Mouse (Mus musculus): Measurements from ENCODE around the gene Ush2a.

Gene Ush2a

DNA sequence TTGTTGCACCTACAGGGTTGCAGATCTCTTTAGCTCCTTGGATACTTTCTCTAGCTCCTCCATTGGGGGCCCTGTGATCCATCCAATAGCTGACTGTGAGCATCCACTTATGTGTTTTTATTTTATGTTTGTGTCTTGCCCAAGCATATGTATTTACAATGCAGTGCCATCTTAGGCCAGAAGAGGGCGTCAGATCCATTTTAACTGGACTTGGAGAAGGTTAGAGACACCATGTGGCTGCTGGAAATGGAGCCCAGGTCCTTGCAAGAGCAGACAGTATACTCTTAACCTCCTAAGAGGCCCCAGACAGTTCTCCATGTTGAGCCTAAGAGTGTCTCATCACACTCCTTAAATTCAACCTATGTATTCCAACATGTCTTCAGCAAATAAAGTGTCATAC, 281.5 kb downstream of the Ush2a start:
- no peak for DNase-seq (ENCODE audit: low read depth)

DNA sequence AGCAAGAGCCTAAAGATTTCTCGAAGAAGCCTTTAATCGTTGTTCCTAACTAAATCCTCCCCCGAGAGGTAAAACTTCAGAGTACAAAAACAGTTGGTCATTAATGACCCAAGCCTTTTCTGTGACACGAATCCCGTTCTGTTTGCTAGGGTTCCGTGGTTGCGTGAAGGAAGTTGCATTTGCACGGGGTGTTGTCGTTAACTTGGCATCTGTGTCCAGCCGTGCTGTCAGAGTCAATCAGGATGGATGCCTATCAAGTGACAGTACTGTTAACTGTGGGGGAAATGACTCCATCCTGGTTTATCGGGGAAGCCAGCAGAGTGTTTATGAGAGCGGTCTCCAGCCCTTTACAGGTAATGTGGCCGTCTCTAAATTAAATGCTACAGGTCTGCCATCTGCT, 287.9 kb downstream of the Ush2a start:
- no peak for DNase-seq (ENCODE audit: low read depth)

DNA sequence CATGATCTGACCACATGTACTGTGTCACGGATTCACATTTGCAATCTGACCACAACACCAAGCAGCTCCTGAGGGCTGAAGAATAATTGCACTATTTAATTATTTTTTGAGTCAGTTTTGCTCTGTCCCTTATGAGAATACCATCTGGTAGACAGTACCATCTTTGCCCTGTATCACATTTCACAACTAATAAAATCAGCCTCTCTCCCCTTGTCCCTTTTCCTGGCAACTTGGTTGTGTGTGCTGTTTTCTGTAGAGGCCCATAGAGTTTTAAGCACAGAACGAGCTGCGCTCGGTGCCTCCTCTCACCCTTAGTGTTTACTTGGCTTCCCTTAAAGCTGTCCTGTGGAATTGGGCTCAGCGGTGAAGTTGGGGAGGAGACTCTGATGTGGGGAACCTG, 290.0 kb downstream of the Ush2a start:
- no peak for DNase-seq (ENCODE audit: low read depth)

DNA sequence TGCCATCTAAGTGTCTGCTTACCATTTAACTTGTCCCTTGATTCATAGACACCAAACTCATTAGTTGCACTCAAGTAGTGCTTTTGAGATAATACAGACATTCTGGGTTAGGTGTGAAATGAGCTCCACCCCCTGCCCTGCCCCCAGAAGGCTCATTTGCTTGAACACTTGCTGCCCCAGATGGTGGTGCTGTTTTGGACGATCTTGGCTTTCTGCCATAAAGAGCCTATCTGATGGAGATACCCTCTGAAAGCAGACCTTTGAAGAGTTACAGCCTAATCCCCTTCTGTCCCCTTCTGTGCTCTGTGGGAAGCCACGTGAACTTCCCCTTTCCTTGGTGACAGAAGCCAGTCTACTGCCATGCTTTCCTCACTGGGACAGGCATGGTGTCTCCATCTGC, 297.1 kb downstream of the Ush2a start:
- no peak for DNase-seq (ENCODE audit: low read depth)

DNA sequence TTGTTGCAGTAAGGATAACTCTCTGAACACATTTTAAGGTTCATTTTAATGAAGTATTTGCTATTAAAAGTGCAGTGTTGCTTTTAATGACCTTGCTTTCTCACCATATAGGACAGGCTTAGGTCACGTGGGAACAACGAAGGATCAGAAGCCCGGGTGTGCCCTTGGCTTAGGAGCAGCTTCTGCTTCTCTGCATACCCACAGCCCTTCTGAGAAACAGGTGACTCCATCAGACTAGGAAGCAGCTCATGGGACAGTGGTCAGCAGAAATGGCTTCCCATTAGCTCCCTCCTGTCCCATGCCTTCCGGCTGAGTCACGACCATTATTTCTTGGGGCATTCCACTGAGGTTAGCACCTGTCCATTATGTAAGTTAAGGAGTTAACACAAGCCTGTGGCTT, 304.4 kb downstream of the Ush2a start:
- DNase-seq (ENCODE audit: low read depth) = no peak

DNA sequence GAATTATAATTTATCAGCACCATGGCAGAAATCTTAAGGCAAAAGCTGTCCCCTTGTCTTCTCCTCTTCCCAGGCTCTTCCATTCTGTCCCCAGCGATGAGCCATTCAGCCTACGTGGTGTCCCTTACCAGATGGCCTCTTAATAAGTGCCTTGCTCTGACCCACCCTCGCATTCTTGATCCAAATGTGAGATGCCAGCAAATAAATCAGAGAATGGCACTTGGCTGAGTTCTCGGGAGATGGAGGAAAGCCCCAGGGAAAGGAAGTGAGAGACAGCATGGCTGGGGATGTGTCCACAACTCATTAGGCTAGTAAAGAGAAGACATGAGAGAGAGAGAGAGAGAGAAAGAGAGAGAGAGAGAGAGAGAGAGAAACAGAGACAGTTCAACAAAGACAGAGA, 305.7 kb downstream of the Ush2a start:
- DNase-seq (ENCODE audit: low read depth) = no peak

DNA sequence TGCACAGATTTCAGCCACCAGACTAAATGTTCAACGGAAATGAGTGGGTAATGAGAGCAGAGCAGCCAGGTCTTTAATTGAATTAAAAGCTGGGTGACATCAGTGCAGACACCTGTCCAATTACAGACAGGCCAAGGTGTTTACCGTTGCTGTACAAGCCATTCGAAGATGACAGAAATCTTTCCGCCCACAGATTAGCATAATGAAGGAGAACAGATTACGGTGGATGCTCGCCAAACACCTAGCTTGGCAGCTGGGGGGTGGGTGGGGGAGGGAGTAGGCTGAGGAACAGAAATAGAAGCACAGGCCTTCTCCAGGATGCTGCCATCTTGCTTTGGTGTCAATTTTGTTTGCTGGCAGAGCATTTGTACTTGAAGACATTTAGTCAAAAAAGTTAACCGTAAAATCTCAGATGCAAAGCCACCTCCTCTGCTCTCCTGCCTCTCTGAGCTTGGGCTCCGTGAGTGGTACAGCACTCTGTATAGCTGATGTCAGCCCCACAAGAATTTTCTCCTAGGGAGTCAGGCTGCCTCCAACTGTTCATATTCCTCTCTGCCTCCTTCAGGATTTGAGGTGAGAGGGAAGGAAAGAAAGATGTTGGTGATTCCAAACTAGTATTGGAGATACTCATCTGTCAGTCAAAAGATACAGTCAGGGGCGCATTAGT, 306.6 kb downstream of the Ush2a start:
- no peak for DNase-seq (ENCODE audit: low read depth)

DNA sequence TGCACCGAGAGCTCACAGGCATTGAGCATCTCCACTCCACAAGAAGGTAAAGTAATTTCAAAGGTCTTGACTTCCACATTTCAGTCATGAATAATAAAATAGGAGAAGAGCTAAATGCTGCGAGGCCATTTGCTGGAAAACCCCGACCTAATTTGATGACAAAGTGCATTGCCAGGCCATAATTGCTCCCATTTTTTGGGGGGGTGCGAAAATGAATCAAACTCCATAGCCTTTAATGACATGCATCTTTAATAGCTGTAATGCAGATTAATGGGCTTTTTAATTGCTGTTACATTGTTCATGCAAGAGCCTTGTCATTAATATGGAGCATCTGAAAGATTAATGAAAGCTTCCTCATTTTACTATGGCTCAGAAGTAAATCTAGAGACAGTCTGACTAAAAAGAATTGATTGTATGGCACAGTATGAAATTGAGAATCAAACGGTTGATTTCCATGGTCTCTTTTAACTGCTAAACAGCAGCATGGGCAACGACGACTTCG, 314.5 kb downstream of the Ush2a start:
- no peak for DNase-seq (ENCODE audit: low read depth)

DNA sequence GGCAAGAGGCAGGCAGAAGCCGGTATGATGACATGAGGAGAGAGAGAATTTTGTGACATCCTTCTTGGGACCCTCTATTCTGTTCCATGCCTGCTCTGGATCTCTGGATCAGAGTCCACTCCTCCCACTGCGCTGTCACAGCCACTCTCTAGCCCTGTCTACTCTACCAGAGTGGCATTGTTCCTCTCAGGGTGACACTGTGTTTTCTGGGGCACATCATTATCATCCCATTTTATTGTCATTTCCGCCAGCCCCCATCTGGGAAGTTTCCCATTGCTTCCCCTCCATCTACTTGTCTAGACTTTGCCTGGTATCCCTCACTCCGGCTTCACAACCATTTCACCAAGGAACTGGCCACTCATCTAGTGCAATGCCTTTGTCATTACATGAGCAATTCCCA, 315.6 kb downstream of the Ush2a start:
- no peak for DNase-seq (ENCODE audit: low read depth)

DNA sequence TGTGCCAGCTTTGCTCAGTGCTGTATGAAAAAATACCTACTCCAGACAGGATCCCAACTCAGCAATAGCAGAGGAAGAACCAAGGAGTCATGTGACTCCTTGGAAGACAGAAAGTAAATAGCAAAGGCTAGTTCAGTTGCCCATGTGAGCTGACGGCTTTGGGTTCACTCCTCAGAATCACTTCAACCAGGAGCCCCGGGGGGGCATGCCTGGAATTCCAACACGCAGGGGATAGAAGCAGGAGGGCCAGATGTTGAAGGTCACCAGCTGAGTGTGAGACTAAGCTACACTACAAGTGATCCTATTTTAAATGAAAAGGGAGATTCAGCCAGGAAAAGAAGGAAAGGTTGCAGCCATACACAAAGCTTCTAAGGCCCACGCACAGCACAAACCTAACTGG, 319.3 kb downstream of the Ush2a start:
- DNase-seq (ENCODE audit: low read depth) = no peak

DNA sequence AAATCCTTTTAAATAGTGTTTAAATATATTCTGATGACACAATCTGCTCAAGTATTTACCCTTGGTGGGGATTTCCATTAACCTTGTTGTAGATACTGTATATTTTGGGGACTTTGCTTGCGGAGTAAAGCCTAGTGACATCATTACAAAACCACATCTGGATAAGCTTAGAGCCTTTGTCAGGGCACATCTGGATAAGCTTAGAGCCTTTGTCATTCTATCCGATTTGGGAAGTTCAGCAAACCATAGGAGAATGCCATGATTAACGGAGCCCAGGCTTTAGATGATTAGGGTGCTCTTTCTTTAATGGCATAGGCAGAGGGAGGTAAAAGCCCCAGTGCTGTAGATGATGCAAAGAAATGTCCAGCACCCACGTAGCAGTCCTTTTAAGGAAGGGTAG, 333.4 kb downstream of the Ush2a start:
- no peak for DNase-seq (ENCODE audit: low read depth)

DNA sequence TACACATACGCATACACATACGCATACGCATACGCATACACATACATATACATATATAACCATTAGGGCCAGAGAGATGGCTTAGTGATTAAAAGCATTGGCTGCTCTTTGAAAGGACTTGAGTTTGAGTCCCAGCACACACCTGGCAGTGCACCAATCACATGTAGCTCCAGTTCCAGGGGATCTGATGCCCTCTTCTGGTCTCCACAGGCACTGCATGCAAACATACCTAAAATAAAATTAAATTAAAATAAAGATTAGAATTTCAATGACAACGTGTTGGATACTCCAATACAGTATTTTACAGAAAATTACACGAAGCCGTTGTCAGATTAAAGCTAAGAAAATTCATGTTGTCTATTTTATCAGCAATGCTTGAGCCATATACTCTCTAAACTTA, 336.2 kb downstream of the Ush2a start:
- DNase-seq (ENCODE audit: low read depth) = no peak

DNA sequence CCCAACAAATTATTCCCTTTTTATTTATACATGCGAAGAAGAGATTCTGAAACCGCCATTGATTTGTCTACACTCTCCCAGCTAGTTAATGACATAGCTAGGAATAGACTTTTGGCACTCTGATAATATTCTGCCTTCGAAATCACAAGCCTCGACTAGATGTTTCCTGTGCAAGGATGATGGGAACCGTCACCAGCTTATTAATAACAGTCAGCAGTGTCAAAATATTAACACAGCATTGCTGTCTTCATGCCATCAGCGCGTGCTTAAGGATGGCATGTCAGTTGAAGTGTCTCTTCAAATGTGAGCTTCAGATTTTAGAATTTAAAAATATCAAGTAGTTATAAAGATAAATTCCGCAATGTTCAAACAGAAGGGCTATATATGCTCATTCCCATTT, 337.3 kb downstream of the Ush2a start:
- DNase-seq (ENCODE audit: low read depth) = no peak

DNA sequence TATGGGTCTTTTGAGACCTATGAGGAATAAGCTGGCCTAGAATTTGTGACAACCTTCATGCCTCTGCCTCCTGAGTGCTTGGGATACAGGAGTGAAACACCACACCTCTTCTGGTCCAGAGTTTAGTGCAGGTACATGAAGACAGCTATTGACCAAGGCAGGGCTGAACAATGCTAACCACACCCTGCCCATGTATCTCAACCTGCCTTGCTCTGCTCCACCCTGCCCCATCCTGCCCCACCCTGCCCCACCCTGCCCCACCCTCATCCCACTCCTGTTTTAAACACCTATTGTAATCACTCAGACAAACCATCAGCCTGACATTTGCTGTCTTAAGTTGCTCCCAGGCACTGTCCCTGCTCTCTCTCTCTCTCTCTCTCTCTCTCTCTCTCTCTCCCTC, 344.6 kb downstream of the Ush2a start:
- no peak for DNase-seq (ENCODE audit: low read depth)

DNA sequence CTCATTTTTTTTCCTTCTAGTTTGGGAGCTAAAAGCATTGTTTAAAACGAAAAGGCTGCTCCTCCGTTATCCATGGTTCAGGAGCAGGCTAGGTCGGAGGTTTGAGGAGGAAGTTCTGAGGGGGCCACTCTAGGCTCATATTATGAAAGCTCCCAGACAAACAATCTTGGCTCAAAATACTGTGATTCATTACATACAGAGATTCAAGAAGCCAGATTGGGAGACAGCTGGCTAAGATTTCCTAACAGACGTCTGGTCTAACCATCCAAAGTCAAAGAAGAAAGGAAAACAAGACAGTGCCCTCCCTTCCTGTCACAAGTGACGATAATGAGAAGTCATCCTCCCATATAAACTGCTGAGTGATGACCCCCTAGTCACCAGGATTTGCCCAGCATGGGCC, 354.7 kb downstream of the Ush2a start:
- no peak for DNase-seq (ENCODE audit: low read depth)

DNA sequence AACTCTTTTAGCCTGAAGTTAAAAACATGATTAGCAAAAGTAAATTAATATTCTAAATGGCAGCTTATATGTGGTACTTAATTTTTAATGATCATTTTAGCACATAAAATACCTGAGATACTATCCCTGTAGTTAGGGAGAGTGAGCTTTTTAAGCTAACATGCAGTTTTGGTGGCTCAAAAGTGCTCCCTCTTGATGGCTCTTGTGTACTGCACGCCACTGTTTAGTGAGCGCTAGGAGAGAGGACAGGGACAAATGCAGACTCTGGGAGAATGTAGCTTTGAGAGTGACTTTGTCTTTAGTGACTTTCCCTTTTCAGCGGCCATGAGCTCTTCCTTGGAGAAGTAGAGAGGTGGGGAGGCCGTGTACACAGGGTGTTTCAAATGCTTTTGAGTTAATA, 371.9 kb downstream of the Ush2a start:
- DNase-seq (ENCODE audit: low read depth) = no peak

DNA sequence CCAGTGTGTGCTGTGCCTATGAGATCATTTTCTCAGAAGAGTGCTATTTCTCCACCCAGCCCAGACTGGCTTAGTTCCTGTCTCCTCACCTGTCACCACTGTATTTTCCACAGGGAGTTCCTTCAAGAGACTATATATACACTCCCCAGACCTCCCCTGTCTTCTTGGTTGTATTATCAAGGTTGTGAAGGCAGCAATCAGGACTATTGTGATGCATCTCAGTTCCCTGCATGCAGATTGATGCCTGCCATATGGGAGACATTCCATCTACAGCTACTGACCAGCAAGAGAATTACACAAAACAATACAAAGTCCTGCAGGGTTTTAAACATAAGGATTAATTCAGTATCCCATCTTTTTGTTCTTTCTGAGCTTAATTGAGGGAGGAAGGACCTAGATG, 377.8 kb downstream of the Ush2a start:
- no peak for DNase-seq (ENCODE audit: low read depth)

DNA sequence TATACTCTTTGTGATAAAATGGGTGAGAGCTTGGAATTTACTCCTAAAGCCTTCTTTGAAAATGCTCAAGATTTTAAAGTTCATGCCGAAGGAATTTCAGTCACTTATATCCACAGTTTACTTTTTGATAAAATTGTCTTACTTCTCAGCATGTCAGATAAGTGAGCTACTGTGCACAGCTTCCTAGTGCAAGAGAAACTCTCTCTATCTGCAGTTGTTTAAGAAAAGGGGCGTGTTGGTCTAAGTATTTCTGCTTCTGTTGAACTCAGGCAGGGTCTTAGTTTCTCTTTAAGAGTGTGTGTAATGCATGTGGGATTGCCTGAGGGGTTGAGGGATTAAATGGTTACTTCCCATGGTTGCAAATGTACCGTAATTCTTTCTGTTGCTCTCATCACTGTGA, 381.3 kb downstream of the Ush2a start:
- DNase-seq (ENCODE audit: low read depth) = no peak

DNA sequence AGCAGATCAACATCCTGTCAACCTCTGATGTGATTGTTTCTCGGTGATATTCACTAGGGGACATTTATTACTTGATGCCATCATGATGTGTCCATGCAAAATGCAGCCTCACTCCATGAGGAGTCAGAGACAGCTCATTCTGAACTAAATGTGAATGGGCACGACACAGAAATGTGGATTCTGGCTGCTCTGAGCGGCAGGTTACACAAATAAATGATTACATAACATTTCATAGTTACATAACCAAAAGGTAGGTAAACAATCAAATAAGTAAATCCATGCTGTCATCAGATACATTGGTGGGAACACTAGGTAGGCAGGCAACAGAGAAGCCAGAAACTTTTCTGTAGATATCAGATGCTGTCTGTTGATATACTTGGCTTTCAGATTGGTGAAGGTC, 391.2 kb downstream of the Ush2a start:
- no peak for DNase-seq (ENCODE audit: low read depth)

DNA sequence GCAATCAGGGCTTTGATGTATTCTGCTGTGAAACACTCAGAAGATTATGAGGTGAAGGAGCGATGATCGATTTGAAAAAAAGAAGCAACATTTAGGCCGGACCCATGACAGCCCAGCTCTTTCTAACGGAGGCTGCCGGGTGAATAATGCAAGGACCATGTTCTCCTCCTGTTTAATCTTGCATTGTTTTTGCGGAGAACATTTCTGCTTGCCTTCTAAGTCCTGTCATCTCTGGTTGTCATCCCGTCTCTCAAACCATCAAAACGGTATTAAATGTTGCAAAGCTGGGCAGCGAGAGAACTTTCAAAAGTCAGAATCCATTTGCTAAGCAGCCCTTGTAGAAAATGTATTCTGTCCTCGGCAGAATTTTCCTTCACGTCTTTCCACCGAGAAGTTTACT, 394.3 kb downstream of the Ush2a start:
- no peak for DNase-seq (ENCODE audit: low read depth)

DNA sequence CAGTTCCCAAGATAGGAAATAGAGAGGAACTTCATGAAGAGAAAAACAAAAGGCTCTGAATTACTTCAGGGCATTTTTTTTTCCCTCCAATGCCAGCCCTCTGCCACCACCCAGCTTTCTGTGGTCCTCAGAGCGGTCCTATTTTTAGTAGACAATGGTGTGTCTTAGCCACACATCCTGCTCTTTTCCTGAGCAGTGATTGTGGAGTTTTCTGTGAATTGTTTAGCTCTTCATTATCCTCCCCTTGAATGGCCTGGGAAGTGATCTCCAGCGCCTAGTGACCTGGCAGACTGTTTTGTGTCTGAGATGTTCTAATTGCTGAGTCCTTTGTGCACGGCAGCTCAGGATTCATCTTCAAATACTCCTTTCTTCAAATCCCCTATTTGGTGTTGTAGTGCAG, 397.3 kb downstream of the Ush2a start:
- no peak for DNase-seq (ENCODE audit: low read depth)

DNA sequence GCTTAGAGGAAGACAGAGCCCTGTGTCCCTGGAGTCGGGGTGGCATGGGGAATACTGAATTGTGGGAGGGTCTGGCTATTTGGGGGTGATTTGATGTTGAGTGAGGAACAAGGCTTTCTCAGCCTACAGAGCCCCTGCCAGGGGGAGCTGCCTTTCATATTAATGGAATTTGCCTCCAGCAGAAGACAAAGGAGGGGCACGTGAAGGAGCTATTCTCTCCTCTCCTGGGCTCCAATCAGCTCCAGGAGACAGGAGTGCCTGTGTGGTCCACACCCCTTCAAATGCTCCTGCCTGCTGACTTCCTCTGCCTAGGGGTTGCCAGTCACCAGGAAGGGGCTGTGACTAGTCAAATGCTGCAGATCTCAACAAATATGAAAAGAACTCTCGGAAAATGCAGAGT, 398.5 kb downstream of the Ush2a start:
- DNase-seq (ENCODE audit: low read depth) = no peak

DNA sequence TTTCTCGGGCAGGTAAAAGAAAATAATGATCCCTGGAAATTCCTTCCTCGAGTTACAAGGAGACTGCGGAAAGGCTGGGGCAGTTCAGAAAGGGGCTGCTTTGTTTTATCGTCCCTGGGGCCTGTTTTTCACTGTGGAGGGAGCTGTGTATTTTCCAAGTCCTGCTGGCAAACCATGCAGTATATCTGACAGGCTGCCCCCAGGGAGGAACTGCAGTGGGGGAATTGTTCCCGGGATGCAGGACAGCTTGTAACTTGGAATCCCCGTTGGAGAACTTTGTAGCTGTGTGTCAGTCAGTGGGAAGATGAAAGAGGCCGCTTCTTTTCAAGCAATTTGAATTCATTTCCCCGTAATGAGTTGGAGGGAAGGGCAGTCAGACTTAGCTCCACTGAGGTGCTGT, 399.1 kb downstream of the Ush2a start:
- no peak for DNase-seq (ENCODE audit: low read depth)

DNA sequence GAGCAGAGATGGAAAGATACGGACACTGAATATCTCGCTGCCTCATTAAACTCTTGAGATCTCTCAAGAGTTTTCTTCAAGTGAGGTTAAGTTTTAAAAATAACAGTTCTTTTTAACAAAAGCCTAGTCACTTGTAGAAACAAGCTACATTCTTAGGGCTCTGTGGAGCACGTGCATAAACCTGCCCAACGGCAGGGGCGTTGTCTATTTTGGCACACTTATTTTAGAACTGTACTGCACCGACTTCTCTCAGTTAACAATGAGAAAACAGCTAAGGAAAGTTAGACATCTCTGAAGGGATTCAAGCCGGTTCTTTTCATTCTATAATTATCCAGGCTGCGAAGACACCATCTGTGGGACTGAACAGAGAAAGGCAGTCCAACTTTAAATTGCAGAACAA, 405.6 kb downstream of the Ush2a start:
- no peak for DNase-seq (ENCODE audit: low read depth)

DNA sequence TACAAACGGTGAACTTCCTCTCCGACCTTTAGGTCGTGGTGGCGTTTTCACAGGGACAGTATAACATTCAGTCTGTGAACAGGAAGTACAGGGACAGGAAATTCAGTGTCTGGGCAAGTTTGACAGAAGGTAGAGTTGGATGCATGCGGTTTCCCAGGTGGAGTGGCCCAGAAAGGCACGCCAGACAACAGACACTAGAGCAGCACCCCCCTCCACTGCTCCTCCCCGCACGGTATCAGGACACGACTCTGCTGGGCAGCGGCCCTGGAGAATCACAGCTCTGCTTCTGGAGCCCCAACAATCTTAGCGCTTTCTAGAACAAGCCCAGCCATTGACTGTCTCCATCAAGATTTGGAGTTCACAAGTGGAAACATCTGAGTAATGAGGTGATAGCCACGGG, 406.7 kb downstream of the Ush2a start:
- DNase-seq (ENCODE audit: low read depth) = no peak
